Mouse (Mus musculus): ENCODE measurements around the gene Nhsl1. TPM values are rescaled to one million over a fixed set of nuclear protein-coding genes. Genes with fewer than 3 reads are reported as not detected.

The Nhsl1 gene
- polyA plus RNA-seq, 1 experiment: 0.20 TPM

- no peak overlapping the region for H3K4me3 ChIP-seq (ENCODE audit: insufficient read depth, low read length)
- TF ChIP-seq POLR2A (IDR thresholded peaks at IDR 0.05; ENCODE audit: borderline replicate concordance, low read depth, low read length): no peak
- TF ChIP-seq CTCF (IDR thresholded peaks at IDR 0.05; ENCODE audit: low read depth, low read length): no peak
- no peaks in the 10 kb centered on the region for H3K4me1 ChIP-seq (ENCODE audit: control insufficient read depth, insufficient read depth, low read length)
- H3K27ac ChIP-seq (ENCODE audit: insufficient read depth, low read depth, low read length): no peak overlapping the region
Measured at GRCm38 (mm10) chr10:18321861-18322260, 3.1 kb downstream of the Nhsl1 start.

DNA sequence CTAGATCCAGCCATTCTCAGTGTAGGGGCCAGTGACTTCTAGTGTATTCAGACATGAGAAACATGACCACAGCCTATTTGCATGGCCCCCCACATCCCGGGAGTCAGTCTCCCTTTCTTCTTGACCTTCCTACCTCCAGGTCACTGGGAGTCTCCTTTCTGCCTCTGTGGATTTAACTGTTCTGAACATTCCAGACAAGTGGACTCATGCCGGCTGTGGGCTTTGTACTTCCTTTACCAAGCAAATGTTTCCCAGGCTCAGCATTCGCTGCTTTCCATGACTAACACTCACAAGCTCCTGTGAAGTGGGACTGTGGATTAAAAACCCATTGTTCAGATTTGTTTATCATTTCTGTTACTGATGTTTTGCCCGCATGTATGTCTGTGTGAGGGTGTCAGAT, 4.9 kb downstream of the Nhsl1 start:
- no peak overlapping the region for H3K4me3 ChIP-seq (ENCODE audit: insufficient read depth, low read length)
- no peak for TF ChIP-seq CTCF (IDR thresholded peaks at IDR 0.05; ENCODE audit: low read depth, low read length)
- TF ChIP-seq POLR2A (IDR thresholded peaks at IDR 0.05; ENCODE audit: borderline replicate concordance, low read depth, low read length): no peak
- H3K27ac ChIP-seq (ENCODE audit: insufficient read depth, low read depth, low read length): no peak overlapping the region
- H3K4me1 ChIP-seq (ENCODE audit: control insufficient read depth, insufficient read depth, low read length): no peaks in the 10 kb centered on the region

DNA sequence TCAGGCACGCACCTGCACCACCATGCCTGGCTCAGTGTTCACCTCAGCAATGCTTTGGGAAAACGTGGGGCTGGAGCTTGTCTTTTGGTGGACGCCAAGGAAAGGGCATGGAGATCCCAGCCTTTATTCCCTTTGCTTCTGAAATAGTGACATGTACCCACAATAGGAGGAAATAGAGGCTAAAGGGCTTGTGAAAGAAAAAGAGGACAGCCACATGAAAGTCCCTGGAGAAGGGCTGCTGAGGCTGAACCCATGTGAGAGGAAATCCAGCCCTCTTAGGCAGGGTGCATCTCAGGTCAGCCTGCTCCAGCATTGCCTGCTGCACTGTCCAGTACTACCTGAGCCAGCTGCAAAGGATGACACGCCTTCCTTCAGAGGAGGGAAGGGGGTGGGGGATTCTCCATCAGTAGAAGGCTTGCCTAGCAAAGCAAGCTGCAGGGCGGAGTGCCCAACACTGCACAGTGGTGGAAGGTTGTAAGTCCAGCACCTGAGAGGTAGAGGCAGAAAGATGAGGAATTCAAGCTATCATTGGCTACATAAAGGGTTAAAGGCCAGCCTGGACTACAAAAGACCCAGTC, 9.6 kb downstream of the Nhsl1 start:
- TF ChIP-seq CTCF (IDR thresholded peaks at IDR 0.05; ENCODE audit: low read depth, low read length) (no peak), POLR2A (IDR thresholded peaks at IDR 0.05; ENCODE audit: borderline replicate concordance, low read depth, low read length) (no peak)
- H3K27ac ChIP-seq (ENCODE audit: insufficient read depth, low read depth, low read length): no peak overlapping the region
- no peak overlapping the region for H3K4me3 ChIP-seq (ENCODE audit: insufficient read depth, low read length)

GRCm38 (mm10) chr10:18329096-18330038, 10.6 kb downstream of the Nhsl1 start:
- TF ChIP-seq POLR2A (IDR thresholded peaks at IDR 0.05; ENCODE audit: borderline replicate concordance, low read depth, low read length): no peak
- no peak for TF ChIP-seq CTCF (IDR thresholded peaks at IDR 0.05; ENCODE audit: low read depth, low read length)
- Histone ChIP-seq H3K4me1 (ENCODE audit: control insufficient read depth, insufficient read depth, low read length) (peaks cover 3% of the 10 kb centered on the region), H3K27ac (ENCODE audit: insufficient read depth, low read depth, low read length) (no peak overlapping the region), H3K4me3 (ENCODE audit: insufficient read depth, low read length) (no peak overlapping the region)

More for the DNA sequence above, 9.6 kb downstream of the Nhsl1 start:
- peaks cover 3% of the 10 kb centered on the region for H3K4me1 ChIP-seq (ENCODE audit: control insufficient read depth, insufficient read depth, low read length)

DNA sequence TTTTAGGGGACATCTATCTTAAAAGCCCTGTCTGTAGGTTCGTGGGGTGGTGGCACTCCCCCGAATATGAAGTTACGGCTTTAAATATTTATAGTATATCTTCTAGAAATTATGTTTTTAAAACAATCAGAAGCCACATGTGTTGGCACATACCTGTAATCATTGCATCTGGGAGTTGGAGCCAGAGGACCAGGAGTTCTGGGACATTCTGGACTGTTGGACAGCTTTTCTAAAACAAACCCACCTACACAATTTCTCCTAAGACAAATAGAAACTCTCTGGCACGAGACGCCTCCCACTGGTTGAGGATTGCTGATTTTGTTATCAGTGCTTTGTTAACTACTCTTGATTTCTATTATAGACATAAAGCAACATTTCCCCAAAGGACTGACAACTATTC, 11.7 kb downstream of the Nhsl1 start:
- Histone ChIP-seq H3K27ac (ENCODE audit: insufficient read depth, low read depth, low read length) (no peak overlapping the region), H3K4me3 (ENCODE audit: insufficient read depth, low read length) (no peak overlapping the region), H3K4me1 (ENCODE audit: control insufficient read depth, insufficient read depth, low read length) (peaks cover 3% of the 10 kb centered on the region)
- TF ChIP-seq CTCF (IDR thresholded peaks at IDR 0.05; ENCODE audit: low read depth, low read length) (no peak), POLR2A (IDR thresholded peaks at IDR 0.05; ENCODE audit: borderline replicate concordance, low read depth, low read length) (no peak)

DNA sequence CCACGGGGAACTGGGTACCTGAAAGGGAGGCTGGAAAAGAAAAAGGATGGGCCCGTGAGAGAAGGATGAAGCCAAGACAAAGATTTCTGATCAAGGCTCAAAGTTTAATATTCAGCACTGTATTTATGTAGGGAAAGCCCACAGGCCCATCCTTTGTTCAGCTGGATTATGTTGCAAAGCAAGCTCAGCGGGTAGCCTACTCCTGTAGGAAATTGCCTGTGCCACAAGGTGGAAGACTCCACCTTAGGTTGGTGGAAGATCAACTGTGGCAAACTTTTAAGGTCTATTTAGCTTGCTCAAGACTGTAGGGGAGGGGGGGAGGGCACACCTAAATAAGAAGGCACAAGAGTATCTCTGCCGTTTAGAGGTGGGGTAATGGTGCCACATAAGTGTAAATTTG, 14.8 kb downstream of the Nhsl1 start:
- Histone ChIP-seq H3K4me1 (ENCODE audit: control insufficient read depth, insufficient read depth, low read length) (peaks cover 3% of the 10 kb centered on the region), H3K27ac (ENCODE audit: insufficient read depth, low read depth, low read length) (no peak overlapping the region), H3K4me3 (ENCODE audit: insufficient read depth, low read length) (no peak overlapping the region)
- no peak for TF ChIP-seq CTCF (IDR thresholded peaks at IDR 0.05; ENCODE audit: low read depth, low read length)

GRCm38 (mm10) chr10:18334176-18334575, 15.4 kb downstream of the Nhsl1 start:
- Histone ChIP-seq H3K27ac (ENCODE audit: insufficient read depth, low read depth, low read length) (no peak overlapping the region), H3K4me3 (ENCODE audit: insufficient read depth, low read length) (no peak overlapping the region), H3K4me1 (ENCODE audit: control insufficient read depth, insufficient read depth, low read length) (peaks cover 2% of the 10 kb centered on the region)
- TF ChIP-seq POLR2A (IDR thresholded peaks at IDR 0.05; ENCODE audit: borderline replicate concordance, low read depth, low read length) (no peak), CTCF (IDR thresholded peaks at IDR 0.05; ENCODE audit: low read depth, low read length) (no peak)

GRCm38 (mm10) chr10:18334734-18335133, 15.9 kb downstream of the Nhsl1 start:
- no peaks in the 10 kb centered on the region for H3K4me1 ChIP-seq (ENCODE audit: control insufficient read depth, insufficient read depth, low read length)
- no peak overlapping the region for H3K4me3 ChIP-seq (ENCODE audit: insufficient read depth, low read length)
- H3K27ac ChIP-seq (ENCODE audit: insufficient read depth, low read depth, low read length): no peak overlapping the region
- TF ChIP-seq CTCF (IDR thresholded peaks at IDR 0.05; ENCODE audit: low read depth, low read length): no peak
- TF ChIP-seq POLR2A (IDR thresholded peaks at IDR 0.05; ENCODE audit: borderline replicate concordance, low read depth, low read length): no peak

DNA sequence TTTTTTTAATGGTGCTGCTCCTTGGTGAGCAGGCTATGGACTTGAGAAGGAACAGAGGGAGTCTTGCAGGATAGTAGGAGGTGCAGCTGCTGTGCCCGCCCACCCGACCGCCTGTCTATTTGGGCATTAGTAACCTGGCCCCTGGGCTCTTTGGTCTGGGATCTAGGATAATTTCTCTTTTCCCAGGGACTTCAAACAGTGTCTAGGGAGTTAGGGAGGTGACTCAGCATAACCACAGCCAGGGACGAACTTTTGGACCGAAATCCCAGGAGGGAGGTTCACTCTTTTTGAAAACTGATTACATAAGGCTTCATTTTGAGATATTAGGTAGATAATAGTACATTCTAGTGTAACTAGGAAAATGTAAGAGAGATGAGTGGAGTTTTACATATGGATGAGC, 18.9 kb downstream of the Nhsl1 start:
- no peak overlapping the region for H3K4me3 ChIP-seq (ENCODE audit: insufficient read depth, low read length)
- no peak for TF ChIP-seq CTCF (IDR thresholded peaks at IDR 0.05; ENCODE audit: low read depth, low read length)
- no peak for TF ChIP-seq POLR2A (IDR thresholded peaks at IDR 0.05; ENCODE audit: borderline replicate concordance, low read depth, low read length)
- no peaks in the 10 kb centered on the region for H3K4me1 ChIP-seq (ENCODE audit: control insufficient read depth, insufficient read depth, low read length)
- H3K27ac ChIP-seq (ENCODE audit: insufficient read depth, low read depth, low read length): no peak overlapping the region

DNA sequence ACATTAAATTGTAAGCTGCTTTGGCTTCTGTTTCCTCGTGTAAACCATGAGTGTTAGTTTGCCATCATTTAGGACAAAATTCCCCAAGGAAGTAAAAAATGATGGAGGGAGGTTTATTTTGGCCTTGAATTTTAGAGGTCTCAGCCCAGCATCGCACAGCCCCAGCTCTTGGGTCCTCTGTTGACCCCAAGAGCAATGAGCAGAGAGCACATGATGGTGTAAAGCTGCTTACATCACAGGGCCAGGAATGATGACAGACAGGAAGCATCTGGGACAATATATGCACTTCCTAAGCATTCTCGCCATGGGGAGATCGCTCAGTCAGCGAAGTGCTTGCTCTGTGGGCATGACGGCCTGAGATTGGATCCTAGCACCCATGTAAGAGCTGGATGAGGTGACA, 20.6 kb downstream of the Nhsl1 start:
- Histone ChIP-seq H3K4me1 (ENCODE audit: control insufficient read depth, insufficient read depth, low read length) (no peaks in the 10 kb centered on the region), H3K4me3 (ENCODE audit: insufficient read depth, low read length) (no peak overlapping the region), H3K27ac (ENCODE audit: insufficient read depth, low read depth, low read length) (no peak overlapping the region)
- TF ChIP-seq CTCF (IDR thresholded peaks at IDR 0.05; ENCODE audit: low read depth, low read length): no peak
- TF ChIP-seq POLR2A (IDR thresholded peaks at IDR 0.05; ENCODE audit: borderline replicate concordance, low read depth, low read length): no peak
